Mouse (Mus musculus) ES-Bruce4 (cell line): ENCODE measurements around the gene Strada.

Experiments
- CTCF ChIP-seq: IDR thresholded peaks from one replicate; pipeline ENCODE4 v1.8.1; 2011; ENCODE audit warnings: low read depth, low read length
- POLR2A ChIP-seq: IDR thresholded peaks from one replicate; pipeline ENCODE4 v1.8.1; 2011; ENCODE audit warnings: low read length; ENCODE audit not compliant: insufficient read depth

DNA sequence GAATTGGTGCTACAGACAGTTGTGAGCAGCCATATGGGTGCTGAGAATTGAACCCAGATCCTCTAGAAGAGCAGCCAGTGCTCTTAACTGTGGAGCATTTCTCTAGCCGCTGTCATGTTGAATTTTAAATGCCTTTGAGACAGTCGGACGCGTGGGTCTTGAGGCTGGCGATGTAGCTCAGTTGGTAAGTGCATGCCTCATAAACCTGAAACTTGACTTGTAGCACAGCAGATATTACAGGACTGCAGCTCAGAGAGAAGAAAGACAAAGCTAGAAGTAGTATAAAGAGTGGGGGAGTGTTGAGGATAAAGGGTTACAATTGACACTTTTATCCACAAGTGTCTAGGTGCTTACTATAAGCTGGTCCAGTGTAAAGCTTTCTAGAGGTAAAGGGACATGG lies 69.5 kb downstream of the Strada start:
- TF ChIP-seq CTCF = no peak
- no peak for TF ChIP-seq POLR2A
